In the genomic region with DNA sequence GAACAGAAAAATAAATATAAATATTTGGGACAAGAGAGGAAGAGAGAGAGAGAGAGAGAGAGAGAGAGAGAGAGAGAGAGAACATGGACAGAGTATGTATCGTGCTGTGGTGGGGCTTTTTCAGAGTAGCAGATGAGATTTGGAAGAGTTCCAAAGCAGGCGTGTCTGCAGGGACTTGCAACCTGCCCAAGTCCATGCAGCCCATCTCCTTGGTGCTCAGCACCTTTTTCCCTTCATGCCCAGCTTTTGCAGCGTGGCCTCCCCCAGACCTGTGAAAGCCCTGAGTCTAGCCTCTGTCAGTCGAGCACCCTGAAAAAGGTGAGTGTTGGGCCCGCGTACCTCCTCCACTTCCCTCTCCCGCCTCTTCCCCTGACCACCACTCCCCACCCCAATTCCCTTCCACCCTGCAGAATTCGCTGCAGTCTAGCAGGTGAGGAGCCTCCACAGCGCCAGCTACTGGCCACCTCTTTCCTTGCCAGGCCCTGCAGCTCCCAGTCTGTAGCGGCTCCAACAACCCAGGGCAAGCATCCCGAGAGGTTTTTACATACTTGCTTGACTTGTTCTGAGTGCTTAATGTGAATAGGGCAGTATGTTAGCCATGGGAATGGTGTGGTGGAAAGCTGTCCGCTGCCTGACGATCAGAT, we compare ENCODE assay signal across 8 mouse cellular contexts. TPM values are rescaled to one million over a fixed set of nuclear protein-coding genes. Genes with fewer than 3 reads are reported as not detected.
DNase-seq lines count a peak whose midpoint lies in the region; ATAC-seq and TF ChIP-seq lines count a peak whose summit lies in the region.

No protein-coding gene starts in this region.

- no peak overlapping the region for H3K9ac ChIP-seq in hindbrain, embryonic 11.5 days (ENCODE audit: low read depth, low read length)
- H3K9ac ChIP-seq in hindbrain, embryonic 12.5 days, result no peak overlapping the region
- H3K9ac ChIP-seq in heart, embryonic 15.5 days, result no peak overlapping the region

- 24% methylated on average over 13 of the region's 13 CpGs for WGBS in hindbrain, embryonic 11.5 days
- WGBS in hindbrain, embryonic 12.5 days, result 14% methylated on average over 13 of the region's 13 CpGs
- 11% methylated on average over 13 of the region's 13 CpGs for WGBS in heart, embryonic 15.5 days

- intact Hi-C loops in left cerebral cortex, adult 2 months (cut with DNase I), result loop anchor here (2.0 kb wide), 1 partner anchor 59 kb away; no protein-coding TSS in a partner anchor

- H3K4me3 ChIP-seq in hindbrain, embryonic 11.5 days (ENCODE audit: low read depth, low read length), result no peak overlapping the region
- H3K4me3 ChIP-seq in hindbrain, embryonic 12.5 days, result no peak overlapping the region
- H3K4me3 ChIP-seq in heart, embryonic 15.5 days, result no peak overlapping the region
- H3K4me3 ChIP-seq in left cerebral cortex, adult 2 months, result no peak overlapping the region

- H3K9me3 ChIP-seq in hindbrain, embryonic 11.5 days (ENCODE audit: control insufficient read depth, low read length), result no peaks in the 10 kb centered on the region
- H3K9me3 ChIP-seq in hindbrain, embryonic 12.5 days (replicated peaks), result no peaks in the 10 kb centered on the region
- no peaks in the 10 kb centered on the region for H3K9me3 ChIP-seq in heart, embryonic 15.5 days (replicated peaks)

- H3K4me2 ChIP-seq in hindbrain, embryonic 11.5 days (replicated peaks; ENCODE audit: low read depth, low read length), result no peak overlapping the region
- H3K4me2 ChIP-seq in hindbrain, embryonic 12.5 days (replicated peaks), result no peak overlapping the region
- peak overlapping the region; percentile 37 for H3K4me2 ChIP-seq in heart, embryonic 15.5 days

- no peaks in the 10 kb centered on the region for H3K27me3 ChIP-seq in hindbrain, embryonic 11.5 days (ENCODE audit: control insufficient read depth, insufficient read depth, low read length)
- H3K27me3 ChIP-seq in hindbrain, embryonic 12.5 days, result no peaks in the 10 kb centered on the region; the same call in 1 of the 2 replicates
- no peaks in the 10 kb centered on the region for H3K27me3 ChIP-seq in heart, embryonic 15.5 days

- H3K36me3 ChIP-seq in hindbrain, embryonic 11.5 days (ENCODE audit: control insufficient read depth, insufficient read depth, low read length), result no peaks in the 10 kb centered on the region
- peaks cover 4% of the 10 kb centered on the region; the same call in 1 of the 2 replicates for H3K36me3 ChIP-seq in hindbrain, embryonic 12.5 days
- peaks cover 3% of the 10 kb centered on the region; the same call in 1 of the 2 replicates for H3K36me3 ChIP-seq in heart, embryonic 15.5 days

- peak; percentile 73 for TF ChIP-seq CTCF in left cerebral cortex, adult 2 months (IDR thresholded peaks at IDR 0.05)

- no peak for ATAC-seq in hindbrain, embryonic 11.5 days (ENCODE audit: low FRiP score)
- ATAC-seq in hindbrain, embryonic 12.5 days (ENCODE audit: low FRiP score), result no peak; the same call in 1 of the 2 replicates
- ATAC-seq in activated CD4-positive, CD25-positive, alpha-beta regulatory T cell, adult 4 months, result peak; percentile 40
- ATAC-seq in heart, embryonic 15.5 days (replicated peaks; ENCODE audit: insufficient number of reproducible peaks, insufficient read depth, low FRiP score, low read depth), result 0 out of 2 replicates have a peak, but pooled peaks have one; percentile 14

- no peak overlapping the region for H3K27ac ChIP-seq in hindbrain, embryonic 11.5 days (ENCODE audit: low read depth, low read length)
- no peak overlapping the region for H3K27ac ChIP-seq in hindbrain, embryonic 12.5 days
- H3K27ac ChIP-seq in heart, embryonic 15.5 days, result no peak overlapping the region
- no peak overlapping the region for H3K27ac ChIP-seq in left cerebral cortex, adult 2 months

- H3K4me1 ChIP-seq in hindbrain, embryonic 11.5 days (replicated peaks; ENCODE audit: control insufficient read depth, insufficient read depth, low read length), result no peaks in the 10 kb centered on the region; the same call in 1 of the 2 replicates
- H3K4me1 ChIP-seq in hindbrain, embryonic 12.5 days, result peaks cover 9% of the 10 kb centered on the region
- H3K4me1 ChIP-seq in heart, embryonic 15.5 days (replicated peaks), result peaks cover 15% of the 10 kb centered on the region

- peak; percentile 70 for DNase-seq in hindbrain, embryonic 11.5 days (ENCODE audit: low spot score)
- DNase-seq in embryo, embryonic 11.5 days (ENCODE audit: low read depth, low spot score), result peak; percentile 40
- peak; percentile 38 to 62 for DNase-seq in left cerebral cortex, adult 2 months (ENCODE audit: extremely low spot score in 1 of 2, low spot score in 2 of 2)
- peak; percentile 54 to 57 for DNase-seq in lung, postnatal 4 days
- peak; percentile 30 to 39 for DNase-seq in spleen, postnatal 36 days (ENCODE audit: low spot score in 2 of 2)

RNA-seq across cellular contexts. Expression of a gene that starts 1.1 kb away (rescaled TPM):
- polyA plus RNA-seq in hindbrain, embryonic 11.5 days (2014; fragmentation: Nextera tagmentation; extraction: Ambion mirVana), result 39.1 and 40.9 TPM in 2 replicates
- 35.1 and 37.0 TPM in 2 replicates for polyA plus RNA-seq in hindbrain, embryonic 12.5 days (2016; fragmentation: Nextera tagmentation; extraction: Ambion mirVana)
- polyA plus RNA-seq in activated CD4-positive, CD25-positive, alpha-beta regulatory T cell, adult 4 months (2017; shearing (Covaris generic)), result 10 to 100 TPM; 10.4 to 18.1 TPM
- polyA plus RNA-seq in heart, embryonic 15.5 days (2015; fragmentation: Nextera tagmentation; extraction: Ambion mirVana), result 17.2 and 23.2 TPM in 2 replicates
- 10 to 100 TPM; 73.7 to 82.8 TPM for total RNA-seq in left cerebral cortex, adult 2 months (2021)

RNA-seq across cellular contexts. Expression of a gene that starts 28.2 kb away (rescaled TPM):
- polyA plus RNA-seq in hindbrain, embryonic 11.5 days (2014; fragmentation: Nextera tagmentation; extraction: Ambion mirVana), result 4.4 and 5.9 TPM in 2 replicates
- 8.1 and 9.6 TPM in 2 replicates for polyA plus RNA-seq in hindbrain, embryonic 12.5 days (2016; fragmentation: Nextera tagmentation; extraction: Ambion mirVana)
- under 1 TPM in 1 of 2 experiments, not detected in 1; 0.75 TPM for polyA plus RNA-seq in activated CD4-positive, CD25-positive, alpha-beta regulatory T cell, adult 4 months (2017; shearing (Covaris generic))
- polyA plus RNA-seq in heart, embryonic 15.5 days (2015; fragmentation: Nextera tagmentation; extraction: Ambion mirVana), result 3.1 and 3.2 TPM in 2 replicates
- 10 to 100 TPM; 22.9 to 26.2 TPM for total RNA-seq in left cerebral cortex, adult 2 months (2021)

RNA-seq across cellular contexts. Expression of a gene that starts 35.0 kb away (rescaled TPM):
- 1.9 and 2.1 TPM in 2 replicates for polyA plus RNA-seq in hindbrain, embryonic 11.5 days (2014; fragmentation: Nextera tagmentation; extraction: Ambion mirVana)
- 6.8 and 7.8 TPM in 2 replicates for polyA plus RNA-seq in hindbrain, embryonic 12.5 days (2016; fragmentation: Nextera tagmentation; extraction: Ambion mirVana)
- polyA plus RNA-seq in activated CD4-positive, CD25-positive, alpha-beta regulatory T cell, adult 4 months (2017; shearing (Covaris generic)), result under 1 TPM; 0.42 to 0.69 TPM
- polyA plus RNA-seq in heart, embryonic 15.5 days (2015; fragmentation: Nextera tagmentation; extraction: Ambion mirVana), result 9.5 and 11.2 TPM in 2 replicates
- total RNA-seq in left cerebral cortex, adult 2 months (2021), result 10 to 100 TPM; 82.7 to 83.0 TPM

RNA-seq across cellular contexts. Expression of a gene that starts 56.4 kb away (rescaled TPM):
- polyA plus RNA-seq in hindbrain, embryonic 11.5 days (2014; fragmentation: Nextera tagmentation; extraction: Ambion mirVana), result 0.49 and 0.63 TPM in 2 replicates
- polyA plus RNA-seq in hindbrain, embryonic 12.5 days (2016; fragmentation: Nextera tagmentation; extraction: Ambion mirVana), result 1.8 and 2.2 TPM in 2 replicates
- polyA plus RNA-seq in activated CD4-positive, CD25-positive, alpha-beta regulatory T cell, adult 4 months (2017; shearing (Covaris generic)), result not detected
- polyA plus RNA-seq in heart, embryonic 15.5 days (2015; fragmentation: Nextera tagmentation; extraction: Ambion mirVana), result 0.60 and 0.80 TPM in 2 replicates
- 1 to 10 TPM in 1 of 2 experiments, under 1 TPM in 1; 0.68 to 1.0 TPM for total RNA-seq in left cerebral cortex, adult 2 months (2021)

RNA-seq across cellular contexts. Expression of a gene that starts 57.0 kb away (rescaled TPM):
- 0.52 and 1.1 TPM in 2 replicates for polyA plus RNA-seq in hindbrain, embryonic 11.5 days (2014; fragmentation: Nextera tagmentation; extraction: Ambion mirVana)
- 1.1 and 1.3 TPM in 2 replicates for polyA plus RNA-seq in hindbrain, embryonic 12.5 days (2016; fragmentation: Nextera tagmentation; extraction: Ambion mirVana)
- not detected for polyA plus RNA-seq in activated CD4-positive, CD25-positive, alpha-beta regulatory T cell, adult 4 months (2017; shearing (Covaris generic))
- 0.19 and 0.36 TPM in 2 replicates for polyA plus RNA-seq in heart, embryonic 15.5 days (2015; fragmentation: Nextera tagmentation; extraction: Ambion mirVana)
- total RNA-seq in left cerebral cortex, adult 2 months (2021), result 1 to 10 TPM in 1 of 2 experiments, under 1 TPM in 1; 0.68 to 1.1 TPM

Comparison
In these comparisons a context has a peak if more than half of its experiments do, and no peak if none do; other contexts are left out.
1. ATAC-seq: peak in activated CD4-positive, CD25-positive, alpha-beta regulatory T cell, adult 4 months (single experiment) and heart, embryonic 15.5 days (single experiment); none in hindbrain, embryonic 11.5 days (single experiment) and hindbrain, embryonic 12.5 days (single experiment).
2. Peak in every context shown above with its lines, with median percentiles within 50 percentile points of each other: DNase-seq.